In the genomic region with DNA sequence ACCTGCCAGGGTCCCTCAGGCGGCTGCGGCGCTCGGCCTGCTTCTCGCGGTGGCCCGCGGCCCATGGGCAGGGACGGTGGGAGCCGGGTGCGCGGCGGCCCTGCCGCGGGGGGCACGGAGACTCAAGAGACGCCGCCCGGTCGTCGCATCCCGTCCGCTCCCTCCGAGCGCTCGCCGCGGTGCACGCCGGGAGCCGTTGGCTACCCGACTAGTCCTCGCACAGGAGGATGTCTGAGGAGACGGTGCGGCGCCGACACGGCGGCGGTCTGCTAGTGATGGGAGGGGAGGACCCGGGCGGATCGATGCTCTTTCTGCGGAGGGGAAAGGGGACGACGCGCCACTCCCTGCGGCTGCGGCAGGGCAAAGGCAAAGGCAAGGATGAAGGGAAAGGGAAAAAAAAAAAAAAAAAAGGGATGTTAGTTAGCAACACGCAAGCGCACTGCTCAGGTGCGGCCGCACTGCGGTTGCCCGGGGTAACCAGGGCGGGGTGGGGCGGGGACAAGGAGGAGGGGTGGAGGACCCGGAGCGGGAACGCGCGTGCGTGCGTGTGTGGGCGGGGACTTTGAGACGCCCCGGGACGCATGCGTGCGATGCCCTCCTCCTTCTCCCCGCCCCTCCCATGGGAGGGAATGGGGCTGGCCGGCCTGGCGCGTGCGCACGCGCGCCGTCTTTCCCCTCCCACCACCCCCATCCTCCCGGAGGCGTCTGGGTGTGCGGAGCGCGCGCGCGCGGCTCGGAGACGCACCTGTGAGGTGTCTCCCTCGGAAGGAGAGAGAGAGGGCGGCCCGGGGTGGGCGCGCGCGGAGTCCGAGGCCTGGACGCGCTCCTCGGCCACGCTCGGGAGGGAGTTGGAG, we compare ENCODE assay signal across 8 mouse cellular contexts. TPM values are rescaled to one million over a fixed set of nuclear protein-coding genes. Genes with fewer than 3 reads are reported as not detected.
DNase-seq lines count a peak whose midpoint lies in the region; ATAC-seq lines count a peak whose summit lies in the region.

TSS of gene Ccdc92 (minus strand) at position 412 of the 854 bp plus-strand sequence.
TSS of gene Zfp664 (plus strand) at position 679 of the 854 bp plus-strand sequence.

- peaks cover 47% of the 10 kb centered on the region for H3K27me3 ChIP-seq in heart, embryonic 13.5 days (replicated peaks)
- peaks cover 50% of the 10 kb centered on the region for H3K27me3 ChIP-seq in liver, embryonic 12.5 days (replicated peaks)
- peaks cover 17% of the 10 kb centered on the region for H3K27me3 ChIP-seq in stomach, embryonic 15.5 days (replicated peaks)

- H3K4me3 ChIP-seq in brown adipose tissue, adult 24 weeks (ENCODE audit: insufficient read depth, low read depth, low read length), result peak within 1 kb of the TSS; percentile 90
- peak within 1 kb of the TSS; percentile 74 for H3K4me3 ChIP-seq in heart, embryonic 13.5 days
- H3K4me3 ChIP-seq in liver, embryonic 12.5 days, result peak within 1 kb of the TSS; percentile 97
- peak within 1 kb of the TSS; percentile 97 for H3K4me3 ChIP-seq in stomach, embryonic 15.5 days (replicated peaks)

- ATAC-seq in heart, embryonic 13.5 days (ENCODE audit: extremely low read depth, insufficient number of reproducible peaks, low FRiP score, low TSS enrichment), result peak; percentile 95
- peak; percentile 97 for ATAC-seq in liver, embryonic 12.5 days
- ATAC-seq in stomach, embryonic 15.5 days (ENCODE audit: insufficient read depth, low FRiP score, low read depth), result peak; percentile 94

- peak; percentile 100 for DNase-seq in CD4-positive, CD25-positive, alpha-beta regulatory T cell, adult 2 months (ENCODE audit: low read depth, low spot score)
- peak; percentile 50 for DNase-seq in fat pad, adult 2 months (ENCODE audit: extremely low read depth, low read depth, low spot score)
- peak; percentile 99 for DNase-seq in kidney, postnatal 10 days
- peak; percentile 92 to 97 for DNase-seq in natural killer cell, adult 2 months (ENCODE audit: low spot score in 2 of 2)

- H3K36me3 ChIP-seq in heart, embryonic 13.5 days, result peaks cover 18% of the 10 kb centered on the region
- H3K36me3 ChIP-seq in liver, embryonic 12.5 days, result peaks cover 7% of the 10 kb centered on the region; the same call in 1 of the 2 replicates
- H3K36me3 ChIP-seq in stomach, embryonic 15.5 days, result no peaks in the 10 kb centered on the region

- peaks cover 3% of the 10 kb centered on the region; the same call in 1 of the 2 replicates for H3K4me1 ChIP-seq in brown adipose tissue, adult 24 weeks (ENCODE audit: control insufficient read depth, insufficient read depth, insufficient read length, low read length)
- peaks cover 23% of the 10 kb centered on the region for H3K4me1 ChIP-seq in heart, embryonic 13.5 days
- H3K4me1 ChIP-seq in liver, embryonic 12.5 days, result peaks cover 25% of the 10 kb centered on the region
- H3K4me1 ChIP-seq in stomach, embryonic 15.5 days, result peaks cover 15% of the 10 kb centered on the region

- WGBS in heart, embryonic 13.5 days, result under 1% methylated on average over 74 of the region's 103 CpGs
- under 1% methylated on average over 85 of the region's 103 CpGs for WGBS in liver, embryonic 12.5 days (ENCODE audit: insufficient replicate concordance)
- under 1% methylated on average over 69 of the region's 103 CpGs for WGBS in stomach, embryonic 15.5 days

- H3K27ac ChIP-seq in brown adipose tissue, adult 24 weeks (replicated peaks; ENCODE audit: low read depth, low read length), result no peak within 1 kb of the TSS
- H3K27ac ChIP-seq in heart, embryonic 13.5 days (replicated peaks), result peak within 1 kb of the TSS; percentile 88
- peak within 1 kb of the TSS; percentile 78 for H3K27ac ChIP-seq in liver, embryonic 12.5 days
- peak within 1 kb of the TSS; percentile 92 for H3K27ac ChIP-seq in stomach, embryonic 15.5 days

- no peaks in the 10 kb centered on the region for H3K9me3 ChIP-seq in heart, embryonic 13.5 days
- H3K9me3 ChIP-seq in liver, embryonic 12.5 days (replicated peaks), result no peaks in the 10 kb centered on the region
- no peaks in the 10 kb centered on the region for H3K9me3 ChIP-seq in stomach, embryonic 15.5 days

- H3K4me2 ChIP-seq in heart, embryonic 13.5 days, result peak within 1 kb of the TSS; percentile 96
- peak within 1 kb of the TSS; percentile 98 for H3K4me2 ChIP-seq in liver, embryonic 12.5 days
- peak within 1 kb of the TSS; percentile 92 for H3K4me2 ChIP-seq in stomach, embryonic 15.5 days

- peak within 1 kb of the TSS; percentile 88 for H3K9ac ChIP-seq in heart, embryonic 13.5 days
- H3K9ac ChIP-seq in liver, embryonic 12.5 days, result peak within 1 kb of the TSS; percentile 93
- H3K9ac ChIP-seq in stomach, embryonic 15.5 days, result peak within 1 kb of the TSS; percentile 97

RNA-seq across cellular contexts. Expression of gene Ccdc92, which starts in this region (rescaled TPM):
- polyA plus RNA-seq in brown adipose tissue, adult 24 weeks (2012; ENCODE audit: insufficient read depth, insufficient read length, missing spikeins), result not detected in 2 replicates
- polyA plus RNA-seq in heart, embryonic 13.5 days (2015; fragmentation: Nextera tagmentation; extraction: Ambion mirVana), result 3.7 and 4.4 TPM in 2 replicates
- polyA plus RNA-seq in liver, embryonic 12.5 days (2016; fragmentation: Nextera tagmentation; extraction: Ambion mirVana), result 0.93 and 1.3 TPM in 2 replicates
- 7.4 and 7.5 TPM in 2 replicates for polyA plus RNA-seq in stomach, embryonic 15.5 days (2015; fragmentation: Nextera tagmentation; extraction: Ambion mirVana)

RNA-seq across cellular contexts. Expression of gene Zfp664, which starts in this region (rescaled TPM):
- polyA plus RNA-seq in brown adipose tissue, adult 24 weeks (2012; ENCODE audit: insufficient read depth, insufficient read length, missing spikeins), result 36.5 and 44.4 TPM in 2 replicates
- 59.2 and 59.8 TPM in 2 replicates for polyA plus RNA-seq in heart, embryonic 13.5 days (2015; fragmentation: Nextera tagmentation; extraction: Ambion mirVana)
- polyA plus RNA-seq in liver, embryonic 12.5 days (2016; fragmentation: Nextera tagmentation; extraction: Ambion mirVana), result 21.3 and 22.6 TPM in 2 replicates
- polyA plus RNA-seq in stomach, embryonic 15.5 days (2015; fragmentation: Nextera tagmentation; extraction: Ambion mirVana), result 79.9 and 94.3 TPM in 2 replicates

Comparison
In these comparisons a context has a peak if more than half of its experiments do, and no peak if none do; other contexts are left out.
1. DNase-seq: peak in every context shown above with its lines; median percentile 100 in CD4-positive, CD25-positive, alpha-beta regulatory T cell, adult 2 months; 99 in kidney, postnatal 10 days; 94 in natural killer cell, adult 2 months; 50 in fat pad, adult 2 months.